Mouse (Mus musculus) limb, embryonic 15.5 days (tissue): ENCODE results near the gene Abi3bp. TPM values are rescaled to one million over a fixed set of nuclear protein-coding genes. Genes with fewer than 3 reads are reported as not detected.

ENCODE experiments used
- ATAC-seq: fragments of 200-750 bp; cut with Nextera tagmentation; 2 replicates; pipeline ENCODE4 v1.8.0; 2017; ENCODE audit warnings: low read depth, moderate TSS enrichment; ENCODE audit not compliant: insufficient number of reproducible peaks, low FRiP score, low TSS enrichment
- H3K27ac ChIP-seq: fragments of 300-500 bp; sonication (generic); 2 replicates; pipeline ENCODE4 v1.5.1; 2015; ENCODE audit warnings: moderate library complexity, mild to moderate bottlenecking, inconsistent platforms
- H3K27me3 ChIP-seq: fragments of 300-500 bp; sonication (generic); 2 replicates; pipeline ENCODE4 v1.6.1; 2015; ENCODE audit warnings: inconsistent platforms
- H3K36me3 ChIP-seq: fragments of 300-500 bp; sonication (generic); 2 replicates; pipeline ENCODE4 v1.6.1; 2015; ENCODE audit warnings: inconsistent platforms
- H3K4me1 ChIP-seq: fragments of 300-500 bp; sonication (generic); 2 replicates; pipeline ENCODE4 v1.6.1; 2015; ENCODE audit warnings: inconsistent platforms
- H3K4me2 ChIP-seq: fragments of 300-500 bp; sonication (generic); 2 replicates; pipeline ENCODE4 v1.6.1; 2015; ENCODE audit warnings: mild to moderate bottlenecking, inconsistent platforms
- H3K4me3 ChIP-seq: fragments of 300-500 bp; sonication (generic); 2 replicates; pipeline ENCODE4 v1.5.1; 2015; ENCODE audit warnings: mild to moderate bottlenecking, inconsistent platforms
- H3K9ac ChIP-seq: fragments of 300-500 bp; sonication (generic); 2 replicates; pipeline ENCODE4 v1.6.1; 2015; ENCODE audit warnings: inconsistent platforms
- H3K9me3 ChIP-seq: fragments of 300-500 bp; sonication (generic); 2 replicates; pipeline ENCODE4 v1.6.1; 2016; ENCODE audit warnings: inconsistent platforms
- WGBS: fragments of 180-500 bp; shearing (Covaris S2); methylation state at CpG from one replicate; pipeline ENCODE4 v1.1.7; 2015; 5-methylcytosine and 5-hydroxymethylcytosine counted together
- polyA plus RNA-seq: library from polyadenylated mRNA; unstranded; fragments of >200 nt; fragmentation: Nextera tagmentation; extraction: Ambion mirVana; gene quantifications from 2 replicates; pipeline ENCODE4 v1.2.1, GENCODE M21; 2015

Abi3bp gene
- polyA plus RNA-seq, 1 experiment from 2014 or later, result 33.5 TPM

DNA sequence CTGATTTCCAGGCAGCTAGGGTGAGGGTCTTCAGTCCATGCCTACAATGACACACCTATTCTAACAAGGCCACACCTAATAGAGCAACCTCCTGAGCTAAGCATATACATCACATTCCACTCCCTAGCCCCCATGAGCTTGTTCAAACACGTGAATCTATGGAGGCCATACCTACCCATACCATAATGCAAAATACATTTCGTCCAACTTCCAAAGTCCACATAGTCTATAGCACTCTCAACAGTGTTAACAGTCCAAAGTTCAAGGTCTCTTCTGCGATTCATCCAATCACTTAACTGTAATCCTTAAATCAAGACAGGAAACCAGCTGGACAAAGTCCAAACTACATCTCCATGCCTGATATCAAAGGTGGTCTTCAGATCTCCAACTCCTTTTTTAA is 232.4 kb downstream of the Abi3bp start:
- Histone ChIP-seq H3K9ac (no peak overlapping the region), H3K9me3 (no peaks in the 10 kb centered on the region), H3K27me3 (no peaks in the 10 kb centered on the region), H3K4me3 (no peak overlapping the region), H3K4me1 (no peaks in the 10 kb centered on the region), H3K36me3 (peaks cover 51% of the 10 kb centered on the region), H3K4me2 (no peak overlapping the region), H3K27ac (no peak overlapping the region)
- no peak for ATAC-seq
- 94% methylated on average over 3 of the region's 3 CpGs for WGBS

DNA sequence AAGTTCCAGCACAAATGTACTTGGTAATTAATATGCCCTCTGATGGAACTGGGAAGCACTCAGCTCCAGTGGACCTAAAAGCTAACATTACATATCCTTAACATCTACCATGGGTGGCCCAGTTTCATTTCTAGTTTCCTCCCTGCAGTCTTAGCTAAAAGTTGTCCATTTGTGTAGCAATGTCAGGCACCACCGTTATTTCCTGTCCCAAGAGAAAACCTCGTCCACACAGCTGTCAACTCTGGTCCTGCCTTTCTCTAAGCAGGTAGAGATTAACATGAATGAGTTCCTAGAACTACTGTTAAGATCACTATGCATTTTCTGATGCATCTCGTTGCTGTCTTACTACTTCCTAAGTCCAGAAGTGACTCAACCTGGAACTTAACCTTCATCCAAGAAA is 237.9 kb downstream of the Abi3bp start:
- Histone ChIP-seq H3K4me2 (peak overlapping the region; percentile 46), H3K27ac (no peak overlapping the region), H3K36me3 (peaks cover 18% of the 10 kb centered on the region), H3K4me3 (peak overlapping the region; percentile 76), H3K27me3 (no peaks in the 10 kb centered on the region), H3K4me1 (peaks cover 12% of the 10 kb centered on the region), H3K9ac (no peak overlapping the region), H3K9me3 (no peaks in the 10 kb centered on the region)
- no peak for ATAC-seq
- WGBS, result 68% methylated on average over 3 of the region's 3 CpGs

DNA sequence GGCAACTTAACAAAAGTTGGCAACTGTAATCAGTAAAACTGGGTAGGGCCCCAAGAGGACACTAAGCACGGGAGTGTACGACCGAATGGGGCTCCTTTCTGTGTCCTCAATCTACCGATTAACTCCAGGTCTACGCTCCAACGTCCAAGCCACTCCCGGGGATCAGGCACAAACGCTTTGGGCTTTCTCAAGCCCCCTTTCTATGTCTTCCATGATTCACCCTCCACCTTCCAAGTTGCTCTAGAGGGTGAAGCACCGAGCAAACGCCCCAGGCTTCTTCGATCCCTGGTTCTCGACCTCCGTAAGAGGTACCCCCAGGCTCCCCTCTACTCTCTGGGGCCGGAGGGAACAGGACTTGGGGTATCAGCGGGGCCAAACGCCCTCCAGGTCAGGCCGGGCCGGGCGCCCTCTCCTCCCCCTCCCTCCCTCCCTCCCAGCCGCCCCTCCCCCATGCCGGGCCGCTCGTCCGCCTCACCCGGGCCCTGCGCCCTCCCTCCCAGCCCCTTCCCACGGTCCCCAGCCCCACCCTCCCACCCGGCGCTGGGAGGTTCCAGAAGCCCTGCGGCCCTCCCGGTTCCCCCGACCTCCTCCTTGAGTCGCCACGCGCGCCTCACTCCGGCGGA is 239.0 kb downstream of the Abi3bp start:
- peak overlapping the region; percentile 46 for H3K4me2 ChIP-seq
- no peaks in the 10 kb centered on the region for H3K27me3 ChIP-seq
- peaks cover 12% of the 10 kb centered on the region for H3K4me1 ChIP-seq
- H3K27ac ChIP-seq, result peak overlapping the region; percentile 99
- peaks cover 8% of the 10 kb centered on the region for H3K36me3 ChIP-seq
- peak overlapping the region; percentile 76 for H3K4me3 ChIP-seq
- ATAC-seq, result peak; percentile 82
- WGBS, result under 1% methylated on average over 32 of the region's 38 CpGs
- H3K9me3 ChIP-seq, result no peaks in the 10 kb centered on the region
- peak overlapping the region; percentile 90 for H3K9ac ChIP-seq

DNA sequence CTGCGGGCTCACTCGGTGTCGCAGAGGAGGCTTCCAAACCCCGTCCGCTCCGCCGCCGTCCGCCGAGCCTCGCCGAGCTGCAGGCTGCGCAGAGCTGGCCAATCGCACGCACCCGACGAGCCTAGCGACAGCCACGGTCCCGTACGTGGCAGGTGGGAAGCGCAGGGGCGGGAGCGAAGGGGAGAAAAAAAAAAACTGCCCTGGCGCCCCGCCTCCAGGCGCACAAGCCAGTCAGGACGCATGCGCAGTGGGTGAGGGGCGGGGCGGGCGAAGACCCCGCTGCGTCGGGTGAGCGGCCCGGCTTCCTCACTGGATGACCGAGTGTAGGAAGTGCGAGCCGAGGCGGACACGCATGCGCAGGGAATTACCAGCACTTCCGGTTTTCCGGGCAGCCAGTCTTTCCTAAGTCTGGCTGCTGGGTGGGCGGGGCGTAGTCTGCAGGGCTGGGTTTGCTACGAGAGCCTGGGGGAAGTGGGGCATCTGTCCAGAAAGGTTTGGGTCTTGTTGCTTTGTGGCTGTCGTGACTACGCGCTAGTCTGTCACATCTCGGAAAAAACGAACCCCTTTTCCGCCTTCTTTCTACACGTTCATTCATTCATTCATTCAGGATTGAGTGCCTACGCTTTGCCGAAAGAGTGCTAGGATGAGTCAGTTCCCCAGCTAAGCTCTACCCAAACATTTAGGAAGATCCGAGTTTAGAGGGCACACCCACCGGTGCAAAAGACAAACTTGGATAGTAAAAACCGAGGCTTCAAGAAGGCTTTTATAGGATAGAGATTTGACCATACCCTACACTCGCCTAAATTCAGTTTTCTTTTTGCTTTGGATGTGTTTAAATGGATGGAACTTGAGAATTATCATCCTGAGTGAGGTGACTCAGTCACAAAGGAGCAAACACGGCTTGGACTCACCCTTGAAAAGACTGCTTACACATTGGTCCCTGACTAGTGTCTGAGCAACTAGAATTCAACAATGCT is 239.8 kb downstream of the Abi3bp start, which contains the start of gene Tfg:
TSS of gene Tfg (minus strand) at position 227 of the 977 bp plus-strand sequence.
- H3K4me1 ChIP-seq, result peaks cover 12% of the 10 kb centered on the region
- WGBS, result under 1% methylated on average over 62 of the region's 62 CpGs
- no peaks in the 10 kb centered on the region for H3K27me3 ChIP-seq
- no peaks in the 10 kb centered on the region for H3K9me3 ChIP-seq
- 0 out of 2 replicates have a peak, but pooled peaks cover 1% of the 10 kb centered on the region for H3K36me3 ChIP-seq
- peak; percentile 97 for ATAC-seq
- peak within 1 kb of the TSS; percentile 76 for H3K4me3 ChIP-seq
- H3K9ac ChIP-seq, result peak within 1 kb of the TSS; percentile 90
- peak within 1 kb of the TSS; percentile 99 for H3K27ac ChIP-seq
- peak within 1 kb of the TSS; percentile 47 for H3K4me2 ChIP-seq

DNA sequence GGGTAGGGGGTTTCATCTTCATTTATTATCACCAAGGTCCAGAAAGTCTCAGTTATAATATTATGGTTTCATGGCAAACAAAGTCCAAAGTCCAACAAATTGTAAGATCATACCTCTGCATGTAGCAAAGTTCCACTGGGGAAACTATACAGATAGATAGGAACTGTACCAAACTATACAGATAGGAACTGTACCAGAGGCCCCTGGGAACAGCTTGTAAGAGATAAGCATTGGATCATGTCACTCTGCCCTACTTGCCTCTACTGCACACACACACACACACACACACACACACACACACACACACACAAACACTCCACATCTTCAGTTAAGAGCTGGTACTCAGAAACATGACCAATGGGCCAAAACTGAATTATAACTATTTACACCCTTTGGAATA is 241.4 kb downstream of the Abi3bp start:
- H3K4me1 ChIP-seq, result peaks cover 12% of the 10 kb centered on the region
- no peaks in the 10 kb centered on the region for H3K9me3 ChIP-seq
- no peak overlapping the region for H3K4me3 ChIP-seq
- H3K27ac ChIP-seq, result no peak overlapping the region
- no peak for ATAC-seq
- H3K27me3 ChIP-seq, result no peaks in the 10 kb centered on the region
- H3K4me2 ChIP-seq, result no peak overlapping the region
- no peaks in the 10 kb centered on the region for H3K36me3 ChIP-seq
- no peak overlapping the region for H3K9ac ChIP-seq

DNA sequence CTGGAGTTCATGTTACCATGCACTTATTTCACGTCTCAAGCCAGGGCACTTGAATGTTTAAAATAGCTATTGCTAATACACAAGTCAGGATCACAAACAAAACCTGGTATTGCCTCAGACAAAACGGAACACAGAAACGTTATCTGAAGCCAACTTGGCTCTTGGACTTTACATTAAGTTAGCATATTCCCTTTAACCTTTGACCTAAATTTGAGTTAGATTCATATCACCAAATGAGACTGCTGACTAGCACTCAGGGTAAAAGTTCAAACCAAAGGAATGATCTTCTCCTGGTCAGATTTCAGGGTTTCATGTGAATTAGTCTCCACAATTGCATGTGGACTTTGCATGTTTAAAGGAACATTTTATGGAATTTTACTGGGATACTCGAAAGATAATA is 244.7 kb downstream of the Abi3bp start:
- Histone ChIP-seq H3K4me2 (no peak overlapping the region), H3K27ac (no peak overlapping the region), H3K27me3 (no peaks in the 10 kb centered on the region), H3K4me1 (peaks cover 4% of the 10 kb centered on the region; the same call in 1 of the 2 replicates), H3K9ac (no peak overlapping the region), H3K4me3 (no peak overlapping the region), H3K9me3 (no peaks in the 10 kb centered on the region), H3K36me3 (no peaks in the 10 kb centered on the region)
- whole genome bisulfite sequencing, result 62% methylated on average over 4 of the region's 4 CpGs
- ATAC-seq, result no peak

DNA sequence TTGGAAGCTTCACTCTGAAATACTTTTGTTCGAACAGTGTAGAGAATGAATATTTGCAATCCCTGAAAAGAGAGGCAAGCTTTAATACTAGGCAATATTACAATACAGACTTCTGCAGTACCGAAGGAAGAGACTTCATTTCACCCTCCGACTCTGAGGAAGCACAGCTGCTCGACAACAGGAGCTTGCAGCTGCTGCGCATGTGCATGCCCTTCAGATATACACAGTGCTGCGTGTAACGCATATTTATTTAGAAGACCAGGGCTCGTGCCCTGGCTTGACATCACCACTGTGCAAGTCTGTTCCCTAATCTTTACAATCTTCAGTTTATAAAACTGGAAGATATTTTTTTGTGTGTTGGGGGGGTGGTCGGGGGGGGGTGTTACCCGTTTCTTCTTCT is 247.2 kb downstream of the Abi3bp start:
- no peaks in the 10 kb centered on the region for H3K36me3 ChIP-seq
- no peaks in the 10 kb centered on the region for H3K9me3 ChIP-seq
- 69% methylated on average over 10 of the region's 10 CpGs for WGBS
- no peak overlapping the region for H3K27ac ChIP-seq
- no peaks in the 10 kb centered on the region for H3K4me1 ChIP-seq
- no peak overlapping the region for H3K9ac ChIP-seq
- ATAC-seq, result no peak
- no peak overlapping the region for H3K4me3 ChIP-seq
- no peaks in the 10 kb centered on the region for H3K27me3 ChIP-seq
- H3K4me2 ChIP-seq, result no peak overlapping the region

DNA sequence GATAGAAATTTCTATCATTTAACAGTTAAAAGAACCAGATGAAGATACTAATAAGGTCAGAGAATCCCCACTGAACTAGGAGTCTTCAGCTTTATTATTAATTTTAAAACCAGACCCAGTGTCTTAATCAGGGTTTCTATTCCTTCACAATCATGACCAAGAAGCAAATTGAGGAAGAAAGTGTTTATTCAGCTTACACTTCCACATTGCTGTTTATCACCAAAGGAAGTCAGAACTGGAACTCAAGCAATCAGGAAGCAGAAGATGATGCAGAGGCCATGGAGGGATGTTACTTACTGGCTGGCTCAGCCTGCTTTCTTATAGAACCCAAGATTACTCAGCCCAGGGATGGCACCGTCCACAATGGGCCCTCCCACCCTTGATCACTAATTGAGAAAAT is 251.4 kb downstream of the Abi3bp start:
- Histone ChIP-seq H3K27ac (no peak overlapping the region), H3K4me2 (no peak overlapping the region), H3K9me3 (no peaks in the 10 kb centered on the region), H3K9ac (no peak overlapping the region), H3K4me1 (no peaks in the 10 kb centered on the region), H3K36me3 (no peaks in the 10 kb centered on the region), H3K4me3 (no peak overlapping the region), H3K27me3 (no peaks in the 10 kb centered on the region)
- ATAC-seq, result no peak
- WGBS, result 27% methylated on average over 1 of the region's 1 CpGs

Other genes with a start within 250 kb of the Abi3bp start
- gene Tfg, start 239.6 kb downstream of the Abi3bp start, polyA plus RNA-seq, result 156 and 168 TPM in 2 replicates